Mouse (Mus musculus) myocyte (in vitro differentiated cells): ENCODE results near the gene Slc27a1. TPM values are rescaled to one million over a fixed set of nuclear protein-coding genes. Genes with fewer than 3 reads are reported as not detected.

ENCODE experiments used
- H3K27me3 ChIP-seq: one replicate; pipeline ENCODE4 v1.6.1; 2011; ENCODE audit not compliant: control insufficient read depth, insufficient read depth, insufficient read length
- H3K36me3 ChIP-seq: one replicate; pipeline ENCODE4 v1.6.1; 2011; ENCODE audit not compliant: control insufficient read depth, insufficient read depth
- H3K4me2 ChIP-seq: one replicate; pipeline ENCODE4 v1.6.1; 2011; ENCODE audit warnings: low read depth, control low read depth
- H3K4me3 ChIP-seq: one replicate; pipeline ENCODE4 v1.5.1; 2011; ENCODE audit warnings: mild to moderate bottlenecking, control low read depth, moderate library complexity
- H3K79me2 ChIP-seq: one replicate; pipeline ENCODE4 v1.6.1; 2011; ENCODE audit not compliant: control insufficient read depth, insufficient read depth
- H3ac ChIP-seq: one replicate; pipeline ENCODE4 v1.6.1; 2011; ENCODE audit not compliant: control insufficient read depth, insufficient read length
- CEBPB ChIP-seq: IDR thresholded peaks from 2 replicates; pipeline ENCODE4 v1.6.1; 2011; ENCODE audit warnings: mild to moderate bottlenecking, moderate library complexity; ENCODE audit not compliant: poor library complexity, insufficient read depth, severe bottlenecking
- E2F4 ChIP-seq: IDR thresholded peaks from one replicate; pipeline ENCODE4 v1.6.1; 2011; ENCODE audit warnings: mild to moderate bottlenecking, control low read depth, moderate library complexity; ENCODE audit not compliant: insufficient read depth
- MAX ChIP-seq: IDR thresholded peaks from one replicate; pipeline ENCODE4 v1.6.1; 2011; ENCODE audit warnings: low read depth, mild to moderate bottlenecking, control low read depth
- MYOD1 ChIP-seq, 3 experiments: IDR thresholded peaks; one replicate each; pipeline ENCODE4 v1.6.1; 2011; ENCODE audit warnings: control low read depth in 2 of 3, low read depth in 2 of 3, mild to moderate bottlenecking in 2 of 3, moderate library complexity in 1 of 3; ENCODE audit not compliant: insufficient read length in 2 of 3, control insufficient read depth in 1 of 3
- MYOG ChIP-seq, 3 experiments: IDR thresholded peaks; one replicate each; pipeline ENCODE4 v1.6.1; 2011; ENCODE audit warnings: control low read depth in 2 of 3, low read depth in 2 of 3, mild to moderate bottlenecking in 2 of 3; ENCODE audit not compliant: insufficient read length in 2 of 3, control insufficient read depth in 1 of 3, insufficient read depth in 1 of 3
- POLR2A ChIP-seq: IDR thresholded peaks from one replicate; pipeline ENCODE4 v1.6.1; 2011; ENCODE audit warnings: low read depth, mild to moderate bottlenecking, control low read depth, moderate library complexity; ENCODE audit not compliant: insufficient read length
- POLR2AphosphoS2 ChIP-seq: IDR thresholded peaks from one replicate; pipeline ENCODE4 v1.6.1; 2011; ENCODE audit warnings: low read depth, control low read depth; ENCODE audit not compliant: insufficient read length
- REST ChIP-seq: IDR thresholded peaks from one replicate; pipeline ENCODE4 v1.6.1; 2011; ENCODE audit warnings: mild to moderate bottlenecking, control low read depth, moderate library complexity; ENCODE audit not compliant: insufficient read depth, insufficient read length
- SRF ChIP-seq: IDR thresholded peaks from one replicate; pipeline ENCODE4 v1.6.1; 2011; ENCODE audit warnings: low read depth; ENCODE audit not compliant: control insufficient read depth, insufficient read length
- TCF12 ChIP-seq: IDR thresholded peaks from one replicate; pipeline ENCODE4 v1.6.1; 2011; ENCODE audit warnings: mild to moderate bottlenecking, control low read depth; ENCODE audit not compliant: poor library complexity, insufficient read depth, severe bottlenecking
- TCF3 ChIP-seq: IDR thresholded peaks from one replicate; pipeline ENCODE4 v1.6.1; 2011; ENCODE audit warnings: low read depth, control low read depth; ENCODE audit not compliant: insufficient read length
- USF1 ChIP-seq: IDR thresholded peaks from one replicate; pipeline ENCODE4 v1.6.1; 2011; ENCODE audit warnings: low read depth, mild to moderate bottlenecking, control low read depth, moderate library complexity
- polyA plus RNA-seq: library from polyadenylated mRNA; unstranded; fragments of >200 nt; fragmentation: generic; extraction: Trizol; gene quantifications from one replicate; pipeline ENCODE4 v1.2.1, GENCODE M21; 2012; ENCODE audit warnings: missing spikeins

Gene Slc27a1
- polyA plus RNA-seq, 1 experiment: 33.9 TPM

GRCm38 (mm10) chr8:71595862-71596261, 27.2 kb downstream of the Slc27a1 start:
- Histone ChIP-seq H3K79me2 (peaks cover 8% of the 10 kb centered on the region), H3K4me3 (no peak overlapping the region), H3K27me3 (no peaks in the 10 kb centered on the region), H3ac (no peak overlapping the region), H3K4me2 (no peak overlapping the region), H3K36me3 (no peaks in the 10 kb centered on the region)
- TF ChIP-seq MYOG (IDR thresholded peaks at IDR 0.05; ENCODE audit: control insufficient read depth in 1 of 3, insufficient read depth in 1 of 3, insufficient read length in 2 of 3, low read depth in 2 of 3) (peak in 2 of 3 experiments; percentile 59 to 77), E2F4 (no peak), USF1 (no peak), MYOD1 (IDR thresholded peaks at IDR 0.05; ENCODE audit: control insufficient read depth in 1 of 3, insufficient read length in 2 of 3, low read depth in 2 of 3) (peak in 2 of 3 experiments; percentile 27 to 39), MAX (no peak), REST (no peak), CEBPB (no peak), TCF12 (no peak), SRF (no peak), POLR2AphosphoS2 (peak; percentile 80), POLR2A (peak; percentile 35), TCF3 (no peak)

- Histone ChIP-seq H3K27me3 (no peaks in the 10 kb centered on the region), H3K79me2 (peaks cover 8% of the 10 kb centered on the region), H3K4me3 (no peak overlapping the region), H3K4me2 (no peak overlapping the region), H3ac (no peak overlapping the region), H3K36me3 (no peaks in the 10 kb centered on the region)
- TF ChIP-seq TCF3 (no peak), SRF (no peak), USF1 (no peak), CEBPB (no peak), MYOD1 (IDR thresholded peaks at IDR 0.05; ENCODE audit: control insufficient read depth in 1 of 3, insufficient read length in 2 of 3, low read depth in 2 of 3) (no peak), MYOG (IDR thresholded peaks at IDR 0.05; ENCODE audit: control insufficient read depth in 1 of 3, insufficient read depth in 1 of 3, insufficient read length in 2 of 3, low read depth in 2 of 3) (no peak), E2F4 (no peak), POLR2AphosphoS2 (no peak), POLR2A (no peak), REST (no peak), MAX (no peak), TCF12 (no peak)
Observed at GRCm38 (mm10) chr8:71596384-71596783, 27.7 kb downstream of the Slc27a1 start.

GRCm38 (mm10) chr8:71596798-71597197, 28.1 kb downstream of the Slc27a1 start:
- TF ChIP-seq POLR2A: no peak
- TF ChIP-seq TCF12: no peak
- no peak for TF ChIP-seq E2F4
- TF ChIP-seq SRF: no peak
- no peak overlapping the region for H3K4me2 ChIP-seq
- no peaks in the 10 kb centered on the region for H3K27me3 ChIP-seq
- peaks cover 8% of the 10 kb centered on the region for H3K79me2 ChIP-seq
- no peak overlapping the region for H3K4me3 ChIP-seq
- H3K36me3 ChIP-seq: no peaks in the 10 kb centered on the region
- H3ac ChIP-seq: no peak overlapping the region

- Histone ChIP-seq H3K79me2 (peaks cover 8% of the 10 kb centered on the region), H3ac (no peak within 1 kb of the TSS), H3K36me3 (no peaks in the 10 kb centered on the region), H3K4me3 (no peak within 1 kb of the TSS), H3K27me3 (no peaks in the 10 kb centered on the region), H3K4me2 (no peak within 1 kb of the TSS)
- TF ChIP-seq MYOD1 (IDR thresholded peaks at IDR 0.05; ENCODE audit: control insufficient read depth in 1 of 3, insufficient read length in 2 of 3, low read depth in 2 of 3) (peak in 2 of 3 experiments; percentile 20 to 25), MYOG (IDR thresholded peaks at IDR 0.05; ENCODE audit: control insufficient read depth in 1 of 3, insufficient read depth in 1 of 3, insufficient read length in 2 of 3, low read depth in 2 of 3) (peak in 2 of 3 experiments; percentile 14 to 23), SRF (no peak)
Observed at GRCm38 (mm10) chr8:71597451-71597850, 28.8 kb downstream of the Slc27a1 start, which contains the start of gene Fam129c. TSS of gene Fam129c (plus strand) at chr8:71597648.

- TF ChIP-seq E2F4 (no peak), TCF12 (no peak), REST (no peak), USF1 (no peak), MYOG (IDR thresholded peaks at IDR 0.05; ENCODE audit: control insufficient read depth in 1 of 3, insufficient read depth in 1 of 3, insufficient read length in 2 of 3, low read depth in 2 of 3) (no peak), SRF (no peak), CEBPB (no peak), TCF3 (no peak)
- no peak overlapping the region for H3K4me2 ChIP-seq
- no peak overlapping the region for H3K4me3 ChIP-seq
- H3K27me3 ChIP-seq: no peaks in the 10 kb centered on the region
- no peaks in the 10 kb centered on the region for H3K79me2 ChIP-seq
- no peak overlapping the region for H3ac ChIP-seq
- H3K36me3 ChIP-seq: no peaks in the 10 kb centered on the region
Observed at GRCm38 (mm10) chr8:71598375-71598774, 29.7 kb downstream of the Slc27a1 start.
